Mouse (Mus musculus): Measurements from ENCODE around the gene Serpina11. TPM values are rescaled to one million over a fixed set of nuclear protein-coding genes. Genes with fewer than 3 reads are reported as not detected.

Gene Serpina11
- polyA plus RNA-seq (2012; rRNA removed) = 0.08 and 0.17 TPM in 2 replicates

GRCm38 (mm10) chr12:103989857-103990256 is at the start of gene Serpina11:
TSS of gene Serpina11 (minus strand) at chr12:103989957.
- Histone ChIP-seq H3K4me3 (ENCODE audit: low read depth, low read length) (no peak within 1 kb of the TSS), H3K27ac (ENCODE audit: insufficient read depth, low read depth, low read length) (no peak within 1 kb of the TSS), H3K27me3 (ENCODE audit: control insufficient read depth, insufficient read depth, low read length) (no peaks in the 10 kb centered on the region; the same call in 1 of the 2 replicates), H3K4me1 (ENCODE audit: control insufficient read depth, insufficient read depth, insufficient read length, low read length) (no peaks in the 10 kb centered on the region), H3K36me3 (ENCODE audit: control insufficient read depth, insufficient read depth, low read length) (no peaks in the 10 kb centered on the region)
- 84% methylated on average over 6 of the region's 6 CpGs for WGBS
- no peak for TF ChIP-seq POLR2A (IDR thresholded peaks at IDR 0.05; ENCODE audit: low read depth, low read length)
- TF ChIP-seq CTCF (IDR thresholded peaks at IDR 0.05; ENCODE audit: extremely low read depth, insufficient read length, insufficient replicate concordance, low read depth, low read length) = no peak

- H3K4me1 ChIP-seq (ENCODE audit: control insufficient read depth, insufficient read depth, insufficient read length, low read length) = no peaks in the 10 kb centered on the region
- TF ChIP-seq POLR2A (IDR thresholded peaks at IDR 0.05; ENCODE audit: low read depth, low read length) (no peak), CTCF (IDR thresholded peaks at IDR 0.05; ENCODE audit: extremely low read depth, insufficient read length, insufficient replicate concordance, low read depth, low read length) (no peak)
- H3K27ac ChIP-seq (ENCODE audit: insufficient read depth, low read depth, low read length) = no peak overlapping the region
- no peaks in the 10 kb centered on the region for H3K27me3 ChIP-seq (ENCODE audit: control insufficient read depth, insufficient read depth, low read length)
- 88% methylated on average over 7 of the region's 7 CpGs for WGBS
- H3K36me3 ChIP-seq (ENCODE audit: control insufficient read depth, insufficient read depth, low read length) = no peaks in the 10 kb centered on the region
- H3K4me3 ChIP-seq (ENCODE audit: low read depth, low read length) = no peak overlapping the region
These were observed 48.4 kb upstream of the Serpina11 start for GRCm38 (mm10) chr12:104038181-104038580.

- no peaks in the 10 kb centered on the region; the same call in 1 of the 2 replicates for H3K27me3 ChIP-seq (ENCODE audit: control insufficient read depth, insufficient read depth, low read length)
- no peaks in the 10 kb centered on the region for H3K4me1 ChIP-seq (ENCODE audit: control insufficient read depth, insufficient read depth, insufficient read length, low read length)
- WGBS = 100% methylated on average over 1 of the region's 1 CpGs
- no peak overlapping the region for H3K4me3 ChIP-seq (ENCODE audit: low read depth, low read length)
- H3K27ac ChIP-seq (ENCODE audit: insufficient read depth, low read depth, low read length) = no peak overlapping the region
- TF ChIP-seq POLR2A (IDR thresholded peaks at IDR 0.05; ENCODE audit: low read depth, low read length) (no peak), CTCF (IDR thresholded peaks at IDR 0.05; ENCODE audit: extremely low read depth, insufficient read length, insufficient replicate concordance, low read depth, low read length) (no peak)
- no peaks in the 10 kb centered on the region for H3K36me3 ChIP-seq (ENCODE audit: control insufficient read depth, insufficient read depth, low read length)
These were observed 44.0 kb upstream of the Serpina11 start for GRCm38 (mm10) chr12:104033752-104034151.

- TF ChIP-seq CTCF (IDR thresholded peaks at IDR 0.05; ENCODE audit: extremely low read depth, insufficient read length, insufficient replicate concordance, low read depth, low read length) (peak; percentile 63; the same call in 1 of the 2 replicates), POLR2A (IDR thresholded peaks at IDR 0.05; ENCODE audit: low read depth, low read length) (no peak)
- H3K27ac ChIP-seq (ENCODE audit: insufficient read depth, low read depth, low read length) = no peak overlapping the region
- H3K4me3 ChIP-seq (ENCODE audit: low read depth, low read length) = no peak overlapping the region
- H3K4me1 ChIP-seq (ENCODE audit: control insufficient read depth, insufficient read depth, insufficient read length, low read length) = no peaks in the 10 kb centered on the region
- WGBS = 33% methylated on average over 8 of the region's 8 CpGs
- H3K27me3 ChIP-seq (ENCODE audit: control insufficient read depth, insufficient read depth, low read length) = no peaks in the 10 kb centered on the region; the same call in 1 of the 2 replicates
- no peaks in the 10 kb centered on the region for H3K36me3 ChIP-seq (ENCODE audit: control insufficient read depth, insufficient read depth, low read length)
These were observed 40.2 kb upstream of the Serpina11 start for GRCm38 (mm10) chr12:104029986-104030385.

- TF ChIP-seq POLR2A (IDR thresholded peaks at IDR 0.05; ENCODE audit: low read depth, low read length) (no peak), CTCF (IDR thresholded peaks at IDR 0.05; ENCODE audit: extremely low read depth, insufficient read length, insufficient replicate concordance, low read depth, low read length) (no peak)
- Histone ChIP-seq H3K36me3 (ENCODE audit: control insufficient read depth, insufficient read depth, low read length) (no peaks in the 10 kb centered on the region), H3K27me3 (ENCODE audit: control insufficient read depth, insufficient read depth, low read length) (no peaks in the 10 kb centered on the region), H3K4me3 (ENCODE audit: low read depth, low read length) (no peak overlapping the region), H3K4me1 (ENCODE audit: control insufficient read depth, insufficient read depth, insufficient read length, low read length) (no peaks in the 10 kb centered on the region), H3K27ac (ENCODE audit: insufficient read depth, low read depth, low read length) (no peak overlapping the region)
- 77% methylated on average over 3 of the region's 3 CpGs for WGBS
These were observed 25.5 kb upstream of the Serpina11 start for GRCm38 (mm10) chr12:104015280-104015679.

GRCm38 (mm10) chr12:104013620-104014019 is 23.9 kb upstream of the Serpina11 start, which contains the start of gene Serpina9:
TSS of gene Serpina9 (minus strand) at chr12:104013755.
- no peak within 1 kb of the TSS for H3K4me3 ChIP-seq (ENCODE audit: low read depth, low read length)
- TF ChIP-seq CTCF (IDR thresholded peaks at IDR 0.05; ENCODE audit: extremely low read depth, insufficient read length, insufficient replicate concordance, low read depth, low read length) (no peak), POLR2A (IDR thresholded peaks at IDR 0.05; ENCODE audit: low read depth, low read length) (no peak)
- peaks cover 2% of the 10 kb centered on the region; the same call in 1 of the 2 replicates for H3K4me1 ChIP-seq (ENCODE audit: control insufficient read depth, insufficient read depth, insufficient read length, low read length)
- H3K36me3 ChIP-seq (ENCODE audit: control insufficient read depth, insufficient read depth, low read length) = no peaks in the 10 kb centered on the region
- H3K27ac ChIP-seq (ENCODE audit: insufficient read depth, low read depth, low read length) = no peak within 1 kb of the TSS
- WGBS = 86% methylated on average over 6 of the region's 6 CpGs
- no peaks in the 10 kb centered on the region for H3K27me3 ChIP-seq (ENCODE audit: control insufficient read depth, insufficient read depth, low read length)

- Histone ChIP-seq H3K4me3 (ENCODE audit: low read depth, low read length) (no peak overlapping the region), H3K4me1 (ENCODE audit: control insufficient read depth, insufficient read depth, insufficient read length, low read length) (peaks cover 5% of the 10 kb centered on the region; the same call in 1 of the 2 replicates), H3K27ac (ENCODE audit: insufficient read depth, low read depth, low read length) (no peak overlapping the region), H3K27me3 (ENCODE audit: control insufficient read depth, insufficient read depth, low read length) (no peaks in the 10 kb centered on the region), H3K36me3 (ENCODE audit: control insufficient read depth, insufficient read depth, low read length) (no peaks in the 10 kb centered on the region)
- WGBS = 89% methylated on average over 5 of the region's 5 CpGs
- no peak for TF ChIP-seq CTCF (IDR thresholded peaks at IDR 0.05; ENCODE audit: extremely low read depth, insufficient read length, insufficient replicate concordance, low read depth, low read length)
- no peak for TF ChIP-seq POLR2A (IDR thresholded peaks at IDR 0.05; ENCODE audit: low read depth, low read length)
These were observed 14.9 kb upstream of the Serpina11 start for GRCm38 (mm10) chr12:104004689-104005088.
